Comparison of ENCODE assay signal across 10 mouse cellular contexts in the genomic region with DNA sequence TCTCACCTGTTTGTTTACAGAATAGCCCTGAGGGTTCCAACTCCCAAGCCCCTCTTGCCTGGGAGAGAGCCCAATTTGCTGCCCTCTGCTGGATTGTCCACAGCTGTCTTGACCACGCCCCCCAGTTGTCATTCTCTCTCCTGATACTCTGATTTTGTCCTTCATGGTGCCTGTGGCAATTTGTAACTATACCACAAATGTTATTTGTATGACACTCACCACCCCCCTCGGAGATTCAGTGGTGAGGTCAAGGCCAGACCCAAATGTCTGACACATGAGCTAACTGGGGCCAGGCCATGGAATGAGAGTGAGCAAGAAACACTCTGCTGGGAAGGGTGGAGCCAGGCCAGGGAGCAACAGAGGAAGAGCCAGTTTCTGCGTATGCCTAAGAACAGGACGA. TPM values are rescaled to one million over a fixed set of nuclear protein-coding genes. Genes with fewer than 3 reads are reported as not detected.
A peak's percentile ranks its signal among the peaks of the same experiment; 100 is the strongest.
DNase-seq lines count a peak whose midpoint lies in the region; ATAC-seq and TF ChIP-seq lines count a peak whose summit lies in the region.
"Had no signal": no experiment of that assay in that cellular context is flagged by ENCODE, and none has a peak within 500 bp of the region (broad histone marks: within the 10 kb centered on the region; RNA-seq: fewer than 3 reads in every experiment).

No protein-coding gene starts in this region.

- H3K36me3 ChIP-seq in kidney, postnatal 0 days (ENCODE audit: insufficient read depth, low read length): no peaks in the 10 kb centered on the region
- no peaks in the 10 kb centered on the region for H3K36me3 ChIP-seq in stomach, postnatal 0 days (ENCODE audit: control insufficient read depth, insufficient read depth, low read length)

- H3K4me3 ChIP-seq in kidney, postnatal 0 days (replicated peaks; ENCODE audit: low read depth, low read length): no peak overlapping the region
- H3K4me3 ChIP-seq in stomach, postnatal 0 days (ENCODE audit: low read depth, low read length): no peak overlapping the region
- H3K4me3 ChIP-seq: limb, embryonic 15.5 days had no signal

- TF ChIP-seq EP300 in stomach, postnatal 0 days (optimal IDR thresholded peaks at IDR 0.05): no peak

- 19% methylated on average over 4 of the region's 4 CpGs for WGBS in kidney, postnatal 0 days
- 15% methylated on average over 4 of the region's 4 CpGs for WGBS in stomach, postnatal 0 days

- no peaks in the 10 kb centered on the region for H3K9me3 ChIP-seq in kidney, postnatal 0 days (replicated peaks; ENCODE audit: low read length)
- no peaks in the 10 kb centered on the region for H3K9me3 ChIP-seq in stomach, postnatal 0 days (ENCODE audit: control insufficient read depth, low read length)

- peak; percentile 34; the same call in 1 of the 2 replicates for ATAC-seq in kidney, postnatal 0 days (replicated peaks; ENCODE audit: low FRiP score, low read depth)
- peak; percentile 48; the same call in 1 of the 2 replicates for ATAC-seq in stomach, postnatal 0 days (ENCODE audit: low FRiP score, low TSS enrichment)

- intact Hi-C loops in left cerebral cortex, postnatal 4 days (cut with DNase I): no loop called here
- intact Hi-C loops in left cerebral cortex, postnatal 25 days (cut with DNase I): no loop called here
- intact Hi-C loops in left cerebral cortex, postnatal 36 days (cut with DNase I): no loop called here

- peak; percentile 69 for TF ChIP-seq CTCF in kidney, postnatal 0 days (IDR thresholded peaks at IDR 0.05; ENCODE audit: low read depth)
- TF ChIP-seq CTCF in stomach, postnatal 0 days (IDR thresholded peaks at IDR 0.05; ENCODE audit: low read depth): peak; percentile 65

- H3K4me1 ChIP-seq in kidney, postnatal 0 days (replicated peaks; ENCODE audit: insufficient read depth, low read length): no peaks in the 10 kb centered on the region
- no peaks in the 10 kb centered on the region; the same call in 1 of the 2 replicates for H3K4me1 ChIP-seq in stomach, postnatal 0 days (replicated peaks; ENCODE audit: control insufficient read depth, insufficient read depth)
- H3K4me1 ChIP-seq: limb, embryonic 15.5 days had no signal

- H3K27ac ChIP-seq in kidney, postnatal 0 days: no peak overlapping the region
- H3K27ac ChIP-seq in stomach, postnatal 0 days (replicated peaks): peak overlapping the region; percentile 24; the same call in 1 of the 2 replicates

- H3K4me2 ChIP-seq in kidney, postnatal 0 days (ENCODE audit: low read length): no peak overlapping the region
- no peak overlapping the region for H3K4me2 ChIP-seq in stomach, postnatal 0 days (replicated peaks; ENCODE audit: low read depth)
- H3K4me2 ChIP-seq: limb, embryonic 15.5 days had no signal

- no peaks in the 10 kb centered on the region for H3K27me3 ChIP-seq in kidney, postnatal 0 days (ENCODE audit: insufficient read depth, low read length)
- H3K27me3 ChIP-seq in stomach, postnatal 0 days (ENCODE audit: control insufficient read depth, insufficient read depth, low read length): no peaks in the 10 kb centered on the region

- no peak overlapping the region for H3K9ac ChIP-seq in kidney, postnatal 0 days (ENCODE audit: low read depth, low read length)
- H3K9ac ChIP-seq in stomach, postnatal 0 days (ENCODE audit: low read length): no peak overlapping the region
- H3K9ac ChIP-seq: limb, embryonic 15.5 days had no signal

- DNase-seq in left cerebral cortex, postnatal 4 days: peak; percentile 48
- DNase-seq in left cerebral cortex, postnatal 25 days (ENCODE audit: low spot score in 2 of 2): no peak
- peak; percentile 30 for DNase-seq in MN1 (ENCODE audit: low spot score)
- peak; percentile 87 for DNase-seq in adrenal gland, postnatal 14 days
- DNase-seq in kidney, postnatal 0 days (ENCODE audit: low spot score): peak; percentile 64
- peak; percentile 62 for DNase-seq in stomach, postnatal 0 days (ENCODE audit: low spot score)
- DNase-seq in layer of hippocampus, adult 18-20 months (ENCODE audit: low spot score in 2 of 2): no peak
- DNase-seq in left cerebral cortex, postnatal 36 days (ENCODE audit: low spot score in 2 of 2): no peak

RNA-seq across cellular contexts. Expression of a gene that starts 4.7 kb away (rescaled TPM):
- total RNA-seq in left cerebral cortex, postnatal 4 days (2021): 1 to 10 TPM; 1.4 to 1.7 TPM
- 1 to 10 TPM; 4.0 to 5.0 TPM for total RNA-seq in left cerebral cortex, postnatal 25 days (2021)
- total RNA-seq in adrenal gland, postnatal 14 days (2021): 2.2 and 3.5 TPM in 2 replicates
- polyA plus RNA-seq in kidney, postnatal 0 days (2015; fragmentation: Nextera tagmentation; extraction: Ambion mirVana): 1.7 and 2.7 TPM in 2 replicates
- polyA plus RNA-seq in stomach, postnatal 0 days (2015; fragmentation: Nextera tagmentation; extraction: Ambion mirVana): 1,959 and 2,038 TPM in 2 replicates
- total RNA-seq in layer of hippocampus, adult 18-20 months (2021): 1 to 10 TPM; 1.1 to 1.8 TPM
- 1 to 10 TPM; 2.6 to 3.6 TPM for total RNA-seq in left cerebral cortex, postnatal 36 days (2021)

RNA-seq across cellular contexts. Expression of a gene that starts 7.6 kb away (rescaled TPM):
- total RNA-seq in left cerebral cortex, postnatal 4 days (2021): 10 to 100 TPM in 1 of 2 experiments, 1 to 10 TPM in 1; 8.5 to 12.2 TPM
- 1 to 10 TPM; 5.7 to 7.0 TPM for total RNA-seq in left cerebral cortex, postnatal 25 days (2021)
- 76.3 and 82.7 TPM in 2 replicates for total RNA-seq in adrenal gland, postnatal 14 days (2021)
- polyA plus RNA-seq in kidney, postnatal 0 days (2015; fragmentation: Nextera tagmentation; extraction: Ambion mirVana): 2.4 and 2.5 TPM in 2 replicates
- polyA plus RNA-seq in stomach, postnatal 0 days (2015; fragmentation: Nextera tagmentation; extraction: Ambion mirVana): 438 and 453 TPM in 2 replicates
- total RNA-seq in layer of hippocampus, adult 18-20 months (2021): 10 to 100 TPM in 1 of 2 experiments, 1 to 10 TPM in 1; 6.9 to 10.1 TPM
- 1 to 10 TPM; 5.5 to 7.9 TPM for total RNA-seq in left cerebral cortex, postnatal 36 days (2021)
- total RNA-seq: common myeloid progenitor, adult 5-6 weeks had no signal

RNA-seq across cellular contexts. Expression of a gene that starts 15.4 kb away (rescaled TPM):
- not detected for total RNA-seq in left cerebral cortex, postnatal 4 days (2021)
- total RNA-seq in left cerebral cortex, postnatal 25 days (2021): not detected
- total RNA-seq in adrenal gland, postnatal 14 days (2021): not detected in 2 replicates
- polyA plus RNA-seq in kidney, postnatal 0 days (2015; fragmentation: Nextera tagmentation; extraction: Ambion mirVana): 0.15 and 0.32 TPM in 2 replicates
- 0.27 and 0.30 TPM in 2 replicates for polyA plus RNA-seq in stomach, postnatal 0 days (2015; fragmentation: Nextera tagmentation; extraction: Ambion mirVana)
- total RNA-seq in layer of hippocampus, adult 18-20 months (2021): not detected
- under 1 TPM in 1 of 2 experiments, not detected in 1; 0.35 TPM for total RNA-seq in left cerebral cortex, postnatal 36 days (2021)
- total RNA-seq: common myeloid progenitor, adult 5-6 weeks had no signal

RNA-seq across cellular contexts. Expression of a gene that starts 28.8 kb away (rescaled TPM):
- total RNA-seq in left cerebral cortex, postnatal 4 days (2021): not detected
- not detected for total RNA-seq in left cerebral cortex, postnatal 25 days (2021)
- total RNA-seq in adrenal gland, postnatal 14 days (2021): 1.3 and 2.1 TPM in 2 replicates
- polyA plus RNA-seq in kidney, postnatal 0 days (2015; fragmentation: Nextera tagmentation; extraction: Ambion mirVana): 1.4 and 3.4 TPM in 2 replicates
- polyA plus RNA-seq in stomach, postnatal 0 days (2015; fragmentation: Nextera tagmentation; extraction: Ambion mirVana): 12,744 and 13,054 TPM in 2 replicates
- total RNA-seq in layer of hippocampus, adult 18-20 months (2021): not detected
- not detected for total RNA-seq in left cerebral cortex, postnatal 36 days (2021)
- total RNA-seq: common myeloid progenitor, adult 5-6 weeks had no signal

RNA-seq across cellular contexts. Expression of a gene that starts 29.5 kb away (rescaled TPM):
- 100 to 1,000 TPM; 130 to 146 TPM for total RNA-seq in left cerebral cortex, postnatal 4 days (2021)
- total RNA-seq in left cerebral cortex, postnatal 25 days (2021): 100 to 1,000 TPM; 119 to 130 TPM
- 215 and 242 TPM in 2 replicates for total RNA-seq in adrenal gland, postnatal 14 days (2021)
- polyA plus RNA-seq in kidney, postnatal 0 days (2015; fragmentation: Nextera tagmentation; extraction: Ambion mirVana): 320 and 325 TPM in 2 replicates
- 210 and 221 TPM in 2 replicates for polyA plus RNA-seq in stomach, postnatal 0 days (2015; fragmentation: Nextera tagmentation; extraction: Ambion mirVana)
- 100 to 1,000 TPM; 109 TPM for total RNA-seq in layer of hippocampus, adult 18-20 months (2021)
- 100 to 1,000 TPM; 114 to 115 TPM for total RNA-seq in left cerebral cortex, postnatal 36 days (2021)

Comparison
In these comparisons a context has a peak if more than half of its experiments do, and no peak if none do; other contexts are left out.
1. DNase-seq: peak in left cerebral cortex, postnatal 4 days (single experiment), MN1 (single experiment), adrenal gland, postnatal 14 days (single experiment), kidney, postnatal 0 days (single experiment) and stomach, postnatal 0 days (single experiment); none in left cerebral cortex, postnatal 25 days (0 of 2), layer of hippocampus, adult 18-20 months (0 of 2) and left cerebral cortex, postnatal 36 days (0 of 2).